Mouse (Mus musculus) heart, postnatal 25 days (tissue): ENCODE measurements around the gene Rrp1b. TPM values are rescaled to one million over a fixed set of nuclear protein-coding genes. Genes with fewer than 3 reads are reported as not detected.
A peak's percentile ranks its signal among the peaks of the same experiment; 100 is the strongest.

Experiments
- DNase-seq: peaks from one replicate; pipeline ENCODE4 v3.0.0; 2022; ENCODE audit warnings: low spot score
- intact Hi-C: fragments of 180-260 bp; cut with DNase I; formaldehyde crosslinking; loops from one replicate; pipeline ENCODE4 v1.15.1; 2025
- total RNA-seq, 2 experiments: library from RNA; stranded (reverse); gene quantifications; 2 replicates each; pipeline ENCODE4 v1.2.3; 2021

Rrp1b gene
- 1 to 10 TPM; 8.6 to 8.8 TPM for total RNA-seq

- DNase-seq = peak; percentile 36
- intact Hi-C loops = no loop called here
Measured at GRCm38 (mm10) chr17:32035609-32036508, at the start of gene Rrp1b, which contains the start of gene Hsf2bp. Rrp1b (plus strand) TSS chr17:32036100. Hsf2bp (minus strand) TSS chr17:32036349.

GRCm38 (mm10) chr17:31986915-31987314 is 49.0 kb upstream of the Rrp1b start:
- intact Hi-C loops = no loop called here
- no peak for DNase-seq

- intact Hi-C loops = no loop called here
Measured at GRCm38 (mm10) chr17:31989035-31989434, 46.9 kb upstream of the Rrp1b start.

DNA sequence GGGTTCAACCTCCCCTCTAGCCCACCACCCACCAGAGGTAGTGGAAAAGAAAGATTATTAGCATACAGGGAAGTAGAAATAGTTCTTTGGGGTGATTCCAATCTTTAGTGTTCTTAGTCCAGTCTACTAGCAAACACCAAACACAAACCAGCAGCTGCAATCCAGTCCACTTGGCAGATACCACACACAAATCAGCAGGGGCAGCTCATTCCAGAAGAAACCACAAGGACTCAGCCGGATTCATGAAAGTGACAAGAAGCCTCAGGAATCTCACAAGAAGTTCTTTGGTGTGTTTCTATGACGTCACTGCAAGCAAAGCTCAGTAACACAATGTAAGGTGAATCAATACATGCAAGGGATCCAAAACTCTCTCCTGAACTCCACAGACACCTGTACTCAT is 43.9 kb upstream of the Rrp1b start:
- no peak for DNase-seq
- intact Hi-C loops = no loop called here

More at GRCm38 (mm10) chr17:31989035-31989434, 46.9 kb upstream of the Rrp1b start:
- DNase-seq = no peak

DNA sequence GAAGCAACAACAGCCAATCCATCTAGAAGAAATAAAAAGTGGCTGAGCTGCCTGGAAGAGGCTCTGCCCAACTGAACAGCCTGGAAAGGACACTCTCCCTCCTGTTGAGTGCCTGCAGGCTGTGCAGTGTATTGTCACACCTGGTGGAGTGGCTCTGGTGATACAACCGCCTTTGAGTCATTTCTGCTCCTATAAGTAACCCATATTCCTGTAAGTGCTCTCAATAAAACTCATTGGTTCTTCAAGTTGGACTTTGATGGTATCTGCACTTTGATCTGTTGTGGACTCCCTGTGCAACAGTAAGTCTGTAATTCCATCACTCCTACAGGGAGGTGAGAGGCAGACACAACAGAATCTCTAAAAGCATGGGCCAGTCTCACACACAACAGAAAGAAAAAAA is 42.5 kb upstream of the Rrp1b start:
- intact Hi-C loops = no loop called here
- no peak for DNase-seq

DNA sequence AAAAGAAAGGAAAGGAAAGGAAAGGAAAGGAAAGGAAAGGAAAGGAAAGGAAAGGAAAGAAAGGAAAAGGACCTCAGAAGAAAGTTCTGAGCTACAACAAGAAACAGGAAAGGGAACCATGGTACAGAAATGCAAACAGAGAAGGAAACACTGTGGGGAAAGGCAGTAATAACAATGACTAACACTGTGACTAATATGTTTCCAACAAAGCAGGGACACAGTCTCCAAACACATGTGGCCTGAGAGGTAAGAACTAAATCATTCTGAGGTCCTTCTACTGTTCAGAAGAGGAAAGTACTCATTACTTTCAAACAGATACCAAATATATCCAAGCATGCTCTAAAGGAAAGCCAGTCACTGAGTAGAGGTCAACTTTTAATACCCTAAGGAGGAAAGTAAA is 41.8 kb upstream of the Rrp1b start:
- no peak for DNase-seq
- intact Hi-C loops = no loop called here

- intact Hi-C loops = no loop called here
- DNase-seq = no peak
Measured at GRCm38 (mm10) chr17:31995784-31996183, 40.1 kb upstream of the Rrp1b start.

DNA sequence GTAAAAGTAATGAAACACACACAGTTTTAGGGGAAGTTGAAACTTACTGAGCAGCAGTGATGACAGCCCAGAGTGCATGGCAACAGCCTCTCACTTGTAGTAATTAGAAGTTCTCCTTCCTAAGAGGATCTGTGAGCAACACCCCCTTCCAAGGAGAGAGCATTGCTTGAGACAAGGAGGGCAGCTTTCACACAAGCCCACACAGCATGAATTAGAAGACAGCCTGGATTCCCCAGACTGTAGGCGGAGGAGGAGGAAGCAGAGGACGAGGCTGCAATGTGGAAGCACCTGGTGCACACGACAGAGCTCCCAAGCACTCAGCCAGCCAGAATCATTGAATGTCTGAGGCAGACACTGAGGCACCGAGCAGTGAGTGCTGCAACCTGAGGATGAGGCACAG is 39.6 kb upstream of the Rrp1b start:
- intact Hi-C loops = no loop called here
- DNase-seq = no peak

DNA sequence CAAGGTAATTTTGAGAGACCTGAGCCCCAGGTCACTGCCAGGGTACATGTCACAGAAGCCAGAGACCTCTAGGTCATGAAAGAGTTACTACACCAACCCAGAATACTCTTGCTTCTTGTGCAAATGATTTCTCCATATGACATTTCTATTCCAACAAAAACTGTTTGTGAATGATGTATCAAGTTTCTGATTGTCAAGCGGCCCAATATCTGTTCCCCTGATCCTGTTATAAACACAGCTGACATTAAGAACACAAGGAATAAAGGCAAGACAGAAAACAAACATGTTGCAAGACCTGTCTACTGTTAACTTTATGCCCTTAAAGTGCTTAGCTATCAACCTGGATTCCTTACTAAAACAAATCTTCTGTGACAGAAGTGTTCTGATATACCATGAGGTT is 37.5 kb upstream of the Rrp1b start:
- intact Hi-C loops = no loop called here
- no peak for DNase-seq

DNA sequence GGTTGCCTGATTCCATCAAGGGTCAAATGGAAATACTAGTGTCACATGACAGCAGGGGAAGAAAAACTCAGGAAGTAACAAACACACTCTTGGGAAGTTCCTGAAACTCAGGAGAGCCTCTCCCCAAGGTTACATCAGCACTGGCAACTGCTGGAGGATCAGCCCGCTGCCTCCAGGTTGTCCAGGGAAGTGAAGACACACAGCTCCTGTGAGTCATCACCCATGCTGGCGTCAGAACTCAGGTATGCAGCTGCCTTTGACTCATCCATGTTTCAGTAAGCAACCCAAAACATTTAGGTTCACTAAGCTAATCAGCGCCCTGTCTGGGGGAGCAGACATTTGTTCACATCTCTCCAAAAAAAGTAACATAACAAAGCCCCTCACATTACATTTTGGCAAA is 32.6 kb upstream of the Rrp1b start:
- intact Hi-C loops = no loop called here
- no peak for DNase-seq

- peak; percentile 14 for DNase-seq
- intact Hi-C loops = no loop called here
Measured at GRCm38 (mm10) chr17:32006800-32007199, 29.1 kb upstream of the Rrp1b start.

- intact Hi-C loops = no loop called here
- DNase-seq = no peak
Measured at GRCm38 (mm10) chr17:32011694-32012093, 24.2 kb upstream of the Rrp1b start.

DNA sequence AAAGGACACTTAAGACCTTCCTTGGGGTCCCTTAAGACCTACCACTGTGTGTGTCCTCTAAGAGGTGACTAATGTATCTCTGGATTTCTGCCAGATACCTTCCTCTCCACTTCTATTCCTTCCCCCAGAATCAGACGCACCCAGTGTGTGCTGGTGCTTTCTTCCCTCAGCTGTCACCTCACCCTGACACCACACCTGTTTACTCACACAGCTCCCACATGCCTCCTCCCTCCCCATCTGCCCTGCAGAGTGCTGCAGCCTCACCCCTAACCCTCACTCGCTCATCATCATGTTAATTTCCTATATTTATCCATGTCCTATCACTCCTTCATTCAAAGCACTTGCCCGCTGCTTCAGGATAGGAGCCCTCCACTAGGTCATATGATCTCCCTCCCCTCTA is 23.6 kb upstream of the Rrp1b start:
- intact Hi-C loops = no loop called here
- no peak for DNase-seq

DNA sequence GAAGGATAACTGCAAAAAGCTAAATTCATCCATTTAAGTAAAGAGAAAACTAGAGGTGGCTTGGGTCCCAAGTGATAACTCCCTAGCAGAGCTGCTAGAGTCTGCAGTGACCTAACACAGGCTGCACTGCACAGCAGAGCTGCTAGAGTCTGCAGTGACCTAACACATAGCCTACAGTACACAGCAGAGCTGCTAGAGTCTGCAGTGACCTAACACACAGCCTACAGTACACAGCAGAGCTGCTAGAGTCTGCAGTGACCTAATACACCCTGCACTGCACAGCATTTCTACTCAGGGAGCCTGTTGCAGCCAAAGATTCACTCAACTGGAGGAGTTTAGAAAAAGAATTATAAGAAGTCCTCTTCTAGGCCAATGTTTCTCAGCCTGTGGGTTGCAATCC is 22.2 kb upstream of the Rrp1b start:
- DNase-seq = no peak
- intact Hi-C loops = no loop called here

DNA sequence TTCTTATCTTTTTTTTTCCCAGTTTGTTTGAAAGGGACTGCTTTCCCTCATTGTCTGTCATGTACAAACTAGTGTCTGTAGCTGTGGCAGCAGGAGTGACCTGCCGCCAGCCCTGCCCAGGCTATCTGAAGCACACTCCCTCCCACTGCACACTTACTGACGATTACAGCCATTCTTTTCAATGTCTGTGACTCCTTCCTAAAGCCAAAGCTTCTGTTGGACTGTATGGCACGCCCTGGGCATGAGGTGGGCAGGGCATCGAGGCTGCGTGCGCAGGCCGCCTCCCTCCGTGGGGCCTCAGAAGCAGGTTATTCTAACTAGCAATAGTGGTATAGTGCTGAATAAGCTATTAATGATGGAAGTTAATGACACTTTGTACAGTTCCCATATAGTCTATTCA is 19.4 kb upstream of the Rrp1b start:
- DNase-seq = no peak
- intact Hi-C loops = no loop called here

GRCm38 (mm10) chr17:32018127-32018894 is 17.6 kb upstream of the Rrp1b start:
- DNase-seq = peak; percentile 11

GRCm38 (mm10) chr17:32021981-32022380 is 13.9 kb upstream of the Rrp1b start:
- intact Hi-C loops = loop anchor here (5.0 to 10.0 kb wide), 2 partner anchors 80 to 507 kb away; partner anchors contain the start of gene Wdr4
- DNase-seq = no peak

More at GRCm38 (mm10) chr17:32018127-32018894, 17.6 kb upstream of the Rrp1b start:
- intact Hi-C loops = no loop called here

GRCm38 (mm10) chr17:32022551-32022950 is 13.3 kb upstream of the Rrp1b start:
- intact Hi-C loops = loop anchor here (5.0 to 10.0 kb wide), 2 partner anchors 80 to 508 kb away; partner anchors contain the start of gene Wdr4
- no peak for DNase-seq

GRCm38 (mm10) chr17:32023088-32023487 is 12.8 kb upstream of the Rrp1b start:
- no peak for DNase-seq
- intact Hi-C loops = loop anchor here (5.0 to 10.0 kb wide), 2 partner anchors 81 to 508 kb away; partner anchors contain the start of gene Wdr4

DNA sequence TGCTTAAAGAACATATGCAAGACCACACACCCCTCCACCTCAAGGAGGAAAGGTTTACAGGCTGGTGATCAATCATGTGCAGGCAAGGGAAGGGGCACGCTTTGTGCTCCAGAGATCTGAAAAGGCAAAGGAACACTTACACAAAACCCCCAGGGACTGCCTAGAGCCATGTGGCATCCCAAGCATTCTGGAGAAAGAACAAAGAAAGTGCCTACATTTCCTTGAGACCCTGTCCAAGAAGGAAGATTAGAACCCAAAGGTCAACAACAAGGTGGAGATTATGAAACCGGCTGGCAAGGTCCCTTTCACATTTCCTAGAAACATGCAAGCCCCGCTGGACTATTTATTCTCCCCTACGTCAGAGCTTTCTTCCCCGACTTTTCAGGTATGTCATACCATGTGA is 11.2 kb upstream of the Rrp1b start:
- no peak for DNase-seq

More for the DNA sequence above, 11.2 kb upstream of the Rrp1b start:
- intact Hi-C loops = loop anchor here (1.0 to 10.0 kb wide), 6 partner anchors 48 to 510 kb away; partner anchors contain the start of gene Wdr4
